Mouse (Mus musculus) forebrain, embryonic 11.5 days (tissue): ENCODE measurements around the gene Slc9a9. TPM values are rescaled to one million over a fixed set of nuclear protein-coding genes. Genes with fewer than 3 reads are reported as not detected.

Experiments
- ATAC-seq: fragments of 200-750 bp; cut with Nextera tagmentation; replicated peaks from 2 replicates; pipeline ENCODE4 v1.8.0; 2017; ENCODE audit warnings: moderate TSS enrichment; ENCODE audit not compliant: low FRiP score
- DNase-seq: peaks from one replicate; pipeline ENCODE4 v3.0.0-alpha.2; 2017; ENCODE audit warnings: low spot score
- H3K27ac ChIP-seq: fragments of 300-500 bp; sonication (generic); 2 replicates; pipeline ENCODE4 v1.5.1; 2014; ENCODE audit warnings: low read depth, low read length
- H3K27me3 ChIP-seq: fragments of 300-500 bp; sonication (generic); 2 replicates; pipeline ENCODE4 v1.6.1; 2014; ENCODE audit warnings: mild to moderate bottlenecking, low read length, mixed read lengths; ENCODE audit not compliant: control insufficient read depth, insufficient read depth
- H3K36me3 ChIP-seq: fragments of 300-500 bp; sonication (generic); 2 replicates; pipeline ENCODE4 v1.6.1; 2014; ENCODE audit warnings: mild to moderate bottlenecking, low read length, moderate library complexity, mixed read lengths; ENCODE audit not compliant: control insufficient read depth, insufficient read depth
- H3K4me1 ChIP-seq: fragments of 300-500 bp; sonication (generic); replicated peaks from 2 replicates; pipeline ENCODE4 v1.6.1; 2014; ENCODE audit warnings: low read length, mixed read lengths; ENCODE audit not compliant: control insufficient read depth, insufficient read depth
- H3K4me2 ChIP-seq: fragments of 300-500 bp; sonication (generic); 2 replicates; pipeline ENCODE4 v1.6.1; 2014; ENCODE audit warnings: low read depth, mild to moderate bottlenecking, low read length, moderate library complexity, mixed read lengths; ENCODE audit not compliant: severe bottlenecking
- H3K4me3 ChIP-seq: fragments of 300-500 bp; sonication (generic); 2 replicates; pipeline ENCODE4 v1.5.1; 2014; ENCODE audit warnings: low read depth, low read length
- H3K9ac ChIP-seq: fragments of 300-500 bp; sonication (generic); 2 replicates; pipeline ENCODE4 v1.6.1; 2014; ENCODE audit warnings: low read length
- H3K9me3 ChIP-seq: fragments of 300-500 bp; sonication (generic); 2 replicates; pipeline ENCODE4 v1.6.1; 2016; ENCODE audit warnings: low read length, mixed read lengths; ENCODE audit not compliant: control insufficient read depth
- WGBS: fragments of 180-500 bp; shearing (Covaris S2); extraction: QIAGEN DNeasy Blood & Tissue Kit; methylation state at CpG from one replicate; pipeline ENCODE4 v1.1.7; 2014; 5-methylcytosine and 5-hydroxymethylcytosine counted together
- polyA plus RNA-seq: library from polyadenylated mRNA; unstranded; fragments of >200 nt; fragmentation: Nextera tagmentation; extraction: Ambion mirVana; gene quantifications from 2 replicates; pipeline ENCODE4 v1.2.1, GENCODE M21; 2014

Slc9a9 gene
- polyA plus RNA-seq, 1 experiment from 2014 or later: 2.0 TPM

GRCm38 (mm10) chr9:94649991-94650390, 19.7 kb upstream of the Slc9a9 start:
- H3K9ac ChIP-seq: no peak overlapping the region
- no peak overlapping the region for H3K27ac ChIP-seq
- DNase-seq (no peak), ATAC-seq (no peak)
- no peak overlapping the region for H3K4me3 ChIP-seq
- no peaks in the 10 kb centered on the region for H3K36me3 ChIP-seq
- no peak overlapping the region for H3K4me2 ChIP-seq
- no peaks in the 10 kb centered on the region for H3K9me3 ChIP-seq
- no peaks in the 10 kb centered on the region for H3K27me3 ChIP-seq
- WGBS: 68% methylated on average over 1 of the region's 1 CpGs
- H3K4me1 ChIP-seq: no peaks in the 10 kb centered on the region

GRCm38 (mm10) chr9:94653198-94653597, 16.5 kb upstream of the Slc9a9 start:
- Histone ChIP-seq H3K4me1 (no peaks in the 10 kb centered on the region), H3K27ac (no peak overlapping the region), H3K4me2 (no peak overlapping the region), H3K4me3 (no peak overlapping the region), H3K9ac (no peak overlapping the region), H3K27me3 (no peaks in the 10 kb centered on the region), H3K36me3 (no peaks in the 10 kb centered on the region), H3K9me3 (no peaks in the 10 kb centered on the region)
- 86% methylated on average over 6 of the region's 6 CpGs for WGBS
- ATAC-seq (no peak), DNase-seq (no peak)

- WGBS: 88% methylated on average over 2 of the region's 2 CpGs
- Histone ChIP-seq H3K27me3 (no peaks in the 10 kb centered on the region), H3K4me1 (no peaks in the 10 kb centered on the region), H3K27ac (no peak overlapping the region), H3K9ac (no peak overlapping the region), H3K36me3 (no peaks in the 10 kb centered on the region), H3K9me3 (no peaks in the 10 kb centered on the region), H3K4me3 (no peak overlapping the region), H3K4me2 (no peak overlapping the region)
- ATAC-seq (no peak), DNase-seq (no peak)
Measured at GRCm38 (mm10) chr9:94653827-94654226, 15.9 kb upstream of the Slc9a9 start.

GRCm38 (mm10) chr9:94656265-94656664, 13.4 kb upstream of the Slc9a9 start:
- Histone ChIP-seq H3K27me3 (no peaks in the 10 kb centered on the region), H3K4me3 (no peak overlapping the region), H3K36me3 (no peaks in the 10 kb centered on the region), H3K4me2 (no peak overlapping the region), H3K27ac (no peak overlapping the region), H3K4me1 (no peaks in the 10 kb centered on the region), H3K9me3 (no peaks in the 10 kb centered on the region), H3K9ac (no peak overlapping the region)
- 90% methylated on average over 4 of the region's 4 CpGs for WGBS
- ATAC-seq (no peak), DNase-seq (no peak)

- no peak for DNase-seq
- Histone ChIP-seq H3K27ac (no peak overlapping the region), H3K9me3 (no peaks in the 10 kb centered on the region), H3K9ac (no peak overlapping the region), H3K4me2 (no peak overlapping the region), H3K4me1 (no peaks in the 10 kb centered on the region), H3K27me3 (no peaks in the 10 kb centered on the region), H3K36me3 (no peaks in the 10 kb centered on the region), H3K4me3 (no peak overlapping the region)
- 69% methylated on average over 3 of the region's 3 CpGs for WGBS
- no peak for ATAC-seq
Measured at GRCm38 (mm10) chr9:94659401-94660152, 10.1 kb upstream of the Slc9a9 start.

- 4% methylated on average over 2 of the region's 2 CpGs for WGBS
- Histone ChIP-seq H3K9ac (no peak overlapping the region), H3K9me3 (no peaks in the 10 kb centered on the region), H3K4me3 (no peak overlapping the region), H3K27ac (no peak overlapping the region), H3K4me1 (no peaks in the 10 kb centered on the region), H3K36me3 (no peaks in the 10 kb centered on the region), H3K4me2 (no peak overlapping the region), H3K27me3 (no peaks in the 10 kb centered on the region)
- peak; percentile 43; the same call in 1 of the 2 replicates for ATAC-seq
- no peak for DNase-seq
Measured at GRCm38 (mm10) chr9:94661768-94662167, 7.9 kb upstream of the Slc9a9 start.

- Histone ChIP-seq H3K27me3 (no peaks in the 10 kb centered on the region), H3K27ac (no peak overlapping the region), H3K9me3 (no peaks in the 10 kb centered on the region), H3K4me2 (no peak overlapping the region), H3K4me3 (no peak overlapping the region), H3K9ac (no peak overlapping the region), H3K36me3 (no peaks in the 10 kb centered on the region), H3K4me1 (no peaks in the 10 kb centered on the region)
- DNase-seq: no peak
- no peak for ATAC-seq
- WGBS: 75% methylated on average over 4 of the region's 4 CpGs
Measured at GRCm38 (mm10) chr9:94665248-94665647, 4.5 kb upstream of the Slc9a9 start.

- H3K4me3 ChIP-seq: no peak overlapping the region
- no peaks in the 10 kb centered on the region for H3K4me1 ChIP-seq
- 56% methylated on average over 7 of the region's 7 CpGs for WGBS
- no peak overlapping the region for H3K9ac ChIP-seq
- H3K27me3 ChIP-seq: no peaks in the 10 kb centered on the region
- no peaks in the 10 kb centered on the region for H3K36me3 ChIP-seq
- ATAC-seq (no peak), DNase-seq (no peak)
- H3K27ac ChIP-seq: no peak overlapping the region
- no peaks in the 10 kb centered on the region for H3K9me3 ChIP-seq
- no peak overlapping the region for H3K4me2 ChIP-seq
Measured at GRCm38 (mm10) chr9:94668589-94668988, 1.1 kb upstream of the Slc9a9 start.

- no peak overlapping the region; the same call in 1 of the 2 replicates for H3K9ac ChIP-seq
- no peak overlapping the region for H3K27ac ChIP-seq
- no peaks in the 10 kb centered on the region for H3K4me1 ChIP-seq
- no peak for ATAC-seq
- H3K27me3 ChIP-seq: no peaks in the 10 kb centered on the region
- H3K36me3 ChIP-seq: no peaks in the 10 kb centered on the region
- no peak for DNase-seq
- H3K4me2 ChIP-seq: peak overlapping the region; percentile 78
- H3K4me3 ChIP-seq: peak overlapping the region; percentile 43; the same call in 1 of the 2 replicates
- no peaks in the 10 kb centered on the region for H3K9me3 ChIP-seq
Measured at GRCm38 (mm10) chr9:94670704-94671103, 995 bp downstream of the Slc9a9 start.
